Mouse (Mus musculus) stomach, embryonic 15.5 days (tissue): ENCODE measurements around the gene Mbd4. TPM values are rescaled to one million over a fixed set of nuclear protein-coding genes. Genes with fewer than 3 reads are reported as not detected.
A peak's percentile ranks its signal among the peaks of the same experiment; 100 is the strongest.
"Not testable (repeated sequence)": the region's sequence is repeated elsewhere in the genome, so short reads cannot be mapped to it uniquely, and the experiment has no call there.

Source experiments
- ATAC-seq: fragments of 200-750 bp; cut with Nextera tagmentation; 2 replicates; pipeline ENCODE4 v1.8.0; 2017; ENCODE audit warnings: low read depth, moderate number of reproducible peaks, moderate TSS enrichment; ENCODE audit not compliant: insufficient read depth, low FRiP score
- H3K27ac ChIP-seq: fragments of 300-500 bp; sonication (generic); 2 replicates; pipeline ENCODE4 v1.5.1; 2015; ENCODE audit warnings: mild to moderate bottlenecking, inconsistent platforms
- H3K27me3 ChIP-seq: fragments of 300-500 bp; sonication (generic); replicated peaks from 2 replicates; pipeline ENCODE4 v1.6.1; 2015; ENCODE audit warnings: inconsistent platforms
- H3K36me3 ChIP-seq: fragments of 300-500 bp; sonication (generic); 2 replicates; pipeline ENCODE4 v1.6.1; 2015; ENCODE audit warnings: inconsistent platforms
- H3K4me1 ChIP-seq: fragments of 300-500 bp; sonication (generic); 2 replicates; pipeline ENCODE4 v1.6.1; 2015; ENCODE audit warnings: inconsistent platforms
- H3K4me2 ChIP-seq: fragments of 300-500 bp; sonication (generic); 2 replicates; pipeline ENCODE4 v1.6.1; 2015; ENCODE audit warnings: mild to moderate bottlenecking, inconsistent platforms
- H3K4me3 ChIP-seq: fragments of 300-500 bp; sonication (generic); replicated peaks from 2 replicates; pipeline ENCODE4 v1.5.1; 2015; ENCODE audit warnings: inconsistent platforms
- H3K9ac ChIP-seq: fragments of 300-500 bp; sonication (generic); 2 replicates; pipeline ENCODE4 v1.6.1; 2015; ENCODE audit warnings: inconsistent platforms
- H3K9me3 ChIP-seq: fragments of 300-500 bp; sonication (generic); 2 replicates; pipeline ENCODE4 v1.6.1; 2016; ENCODE audit warnings: inconsistent platforms
- WGBS: fragments of 180-500 bp; shearing (Covaris S2); methylation state at CpG from one replicate; pipeline ENCODE4 v1.1.7; 2015; 5-methylcytosine and 5-hydroxymethylcytosine counted together
- polyA plus RNA-seq: library from polyadenylated mRNA; unstranded; fragments of >200 nt; fragmentation: Nextera tagmentation; extraction: Ambion mirVana; gene quantifications from 2 replicates; pipeline ENCODE4 v1.2.1, GENCODE M21; 2015

Gene Mbd4
- polyA plus RNA-seq, 1 experiment from 2014 or later = 15.4 TPM

GRCm38 (mm10) chr6:115888296-115888695, 35.1 kb upstream of the Mbd4 start:
- Histone ChIP-seq H3K27me3 (no peaks in the 10 kb centered on the region), H3K4me2 (no peak overlapping the region), H3K9ac (no peak overlapping the region), H3K4me1 (peaks cover 19% of the 10 kb centered on the region), H3K9me3 (no peaks in the 10 kb centered on the region), H3K36me3 (peaks cover 10% of the 10 kb centered on the region), H3K27ac (no peak overlapping the region), H3K4me3 (no peak overlapping the region)
- ATAC-seq = no peak
- WGBS = 98% methylated on average over 3 of the region's 3 CpGs

DNA sequence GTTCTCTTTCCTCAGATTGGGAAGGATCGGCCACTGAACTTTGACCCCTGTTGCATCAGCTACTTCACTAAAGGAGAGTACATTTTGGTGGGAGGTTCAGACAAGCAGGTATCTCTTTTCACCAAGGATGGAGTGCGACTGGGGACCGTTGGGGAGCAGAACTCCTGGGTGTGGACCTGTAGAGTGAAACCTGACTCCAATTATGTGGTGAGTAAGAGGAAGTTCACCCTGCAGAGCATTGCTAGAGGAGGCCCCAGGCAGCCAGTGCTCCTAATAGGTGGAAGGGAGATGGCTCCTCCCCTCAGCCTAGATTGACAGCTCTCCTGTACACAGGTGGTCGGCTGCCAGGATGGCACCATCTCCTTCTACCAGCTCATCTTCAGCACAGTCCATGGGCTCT, 33.7 kb upstream of the Mbd4 start:
- peaks cover 10% of the 10 kb centered on the region for H3K36me3 ChIP-seq
- no peaks in the 10 kb centered on the region for H3K9me3 ChIP-seq

GRCm38 (mm10) chr6:115884018-115884417, 30.8 kb upstream of the Mbd4 start:
- Histone ChIP-seq H3K9ac (no peak overlapping the region), H3K4me2 (no peak overlapping the region), H3K9me3 (no peaks in the 10 kb centered on the region), H3K4me1 (0 out of 2 replicates have a peak, but pooled peaks cover 3% of the 10 kb centered on the region), H3K27ac (no peak overlapping the region), H3K36me3 (peaks cover 15% of the 10 kb centered on the region), H3K27me3 (no peaks in the 10 kb centered on the region), H3K4me3 (no peak overlapping the region)
- ATAC-seq = no peak

More for the DNA sequence above, 33.7 kb upstream of the Mbd4 start:
- Histone ChIP-seq H3K4me3 (no peak overlapping the region), H3K27ac (no peak overlapping the region), H3K9ac (no peak overlapping the region), H3K27me3 (no peaks in the 10 kb centered on the region), H3K4me1 (peaks cover 17% of the 10 kb centered on the region), H3K4me2 (no peak overlapping the region)
- peak; percentile 28; the same call in 1 of the 2 replicates for ATAC-seq
- 56% methylated on average over 4 of the region's 4 CpGs for WGBS

DNA sequence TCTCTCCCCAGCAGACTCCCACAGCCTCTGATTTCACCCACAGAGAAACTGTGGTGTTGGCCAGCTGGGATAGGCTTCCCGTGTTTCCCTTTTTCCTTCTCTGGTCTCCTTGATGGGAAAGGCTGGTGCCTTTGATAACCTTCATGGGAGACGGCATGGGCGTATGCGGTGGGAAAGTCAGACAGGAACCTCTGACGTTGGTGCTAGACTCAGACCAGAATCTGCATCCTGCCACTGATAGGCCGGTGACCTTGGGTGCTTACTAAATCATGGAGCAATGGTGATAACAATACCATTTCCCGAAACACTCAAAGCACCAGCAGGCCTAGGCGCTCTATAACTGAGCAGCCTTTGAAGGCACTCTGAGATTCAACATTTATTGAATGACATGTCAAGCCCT, 27.6 kb upstream of the Mbd4 start:
- H3K4me3 ChIP-seq = no peak overlapping the region
- H3K4me2 ChIP-seq = no peak overlapping the region
- peaks cover 9% of the 10 kb centered on the region; the same call in 1 of the 2 replicates for H3K36me3 ChIP-seq
- 73% methylated on average over 8 of the region's 8 CpGs for WGBS
- H3K27ac ChIP-seq = no peak overlapping the region
- no peaks in the 10 kb centered on the region for H3K27me3 ChIP-seq
- ATAC-seq = no peak
- no peaks in the 10 kb centered on the region for H3K9me3 ChIP-seq
- H3K4me1 ChIP-seq = no peaks in the 10 kb centered on the region; the same call in 1 of the 2 replicates
- H3K9ac ChIP-seq = no peak overlapping the region

DNA sequence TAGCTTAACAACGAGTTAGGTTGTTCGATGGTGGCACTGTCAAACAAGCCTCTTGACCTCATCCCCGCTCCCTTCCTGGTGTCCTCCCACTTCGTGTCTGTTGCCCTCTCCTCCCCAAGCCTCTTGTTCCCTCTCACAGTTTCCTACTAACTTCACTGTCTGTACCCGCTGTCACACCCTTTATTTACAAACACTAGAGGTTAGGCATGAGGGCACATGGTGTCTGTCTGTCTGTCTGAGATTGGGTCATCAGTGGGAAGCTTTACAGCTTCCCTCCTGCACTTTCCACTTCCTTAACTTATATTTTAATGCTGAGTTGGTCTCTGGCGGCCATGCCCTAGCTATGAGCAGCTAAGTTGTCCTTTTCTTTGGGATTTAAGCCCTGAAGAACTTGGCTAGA, 26.6 kb upstream of the Mbd4 start:
- H3K9ac ChIP-seq = no peak overlapping the region
- no peaks in the 10 kb centered on the region for H3K27me3 ChIP-seq
- H3K27ac ChIP-seq = no peak overlapping the region
- H3K4me2 ChIP-seq = no peak overlapping the region
- no peak for ATAC-seq
- peaks cover 6% of the 10 kb centered on the region; the same call in 1 of the 2 replicates for H3K36me3 ChIP-seq
- no peak overlapping the region for H3K4me3 ChIP-seq
- WGBS = 74% methylated on average over 6 of the region's 6 CpGs
- no peaks in the 10 kb centered on the region; the same call in 1 of the 2 replicates for H3K4me1 ChIP-seq
- no peaks in the 10 kb centered on the region for H3K9me3 ChIP-seq

GRCm38 (mm10) chr6:115878694-115879093, 25.5 kb upstream of the Mbd4 start:
- ATAC-seq = no peak
- Histone ChIP-seq H3K27me3 (no peaks in the 10 kb centered on the region), H3K4me2 (no peak overlapping the region), H3K9me3 (no peaks in the 10 kb centered on the region), H3K4me1 (no peaks in the 10 kb centered on the region; the same call in 1 of the 2 replicates), H3K9ac (no peak overlapping the region), H3K27ac (peak overlapping the region; percentile 22; the same call in 1 of the 2 replicates), H3K4me3 (no peak overlapping the region), H3K36me3 (peaks cover 6% of the 10 kb centered on the region; the same call in 1 of the 2 replicates)
- WGBS = 53% methylated on average over 6 of the region's 6 CpGs

- no peak for ATAC-seq
- no peak overlapping the region for H3K4me3 ChIP-seq
- 72% methylated on average over 2 of the region's 2 CpGs for whole genome bisulfite sequencing
Measured at GRCm38 (mm10) chr6:115877239-115877638, 24.1 kb upstream of the Mbd4 start.

DNA sequence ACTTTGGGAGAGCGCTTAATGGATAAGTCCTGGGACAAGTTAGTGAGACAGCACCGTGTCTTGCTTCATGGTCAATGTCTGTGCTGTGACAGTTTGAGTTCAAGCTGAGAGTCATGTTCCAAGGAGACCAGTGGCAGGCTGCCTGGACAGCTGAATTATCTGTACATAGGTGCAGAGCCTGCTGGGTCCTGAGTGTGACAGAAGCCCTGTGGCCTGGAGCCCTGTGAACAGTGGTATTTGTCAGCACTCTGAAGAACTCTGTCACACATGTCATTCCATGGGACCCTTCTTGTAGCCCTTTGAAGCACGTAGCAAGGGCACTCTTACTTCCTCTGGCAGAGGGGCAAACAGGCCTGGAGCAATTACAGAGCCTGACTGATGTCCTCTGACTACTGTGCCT, 18.1 kb upstream of the Mbd4 start:
- not testable (repeated sequence) for H3K27ac ChIP-seq, H3K4me3 ChIP-seq, H3K9ac ChIP-seq, H3K9me3 ChIP-seq, H3K4me2 ChIP-seq, H3K4me1 ChIP-seq, ATAC-seq, H3K36me3 ChIP-seq, H3K27me3 ChIP-seq
- no CpG with 5 or more reads among the region's 3 CpGs for WGBS

More at GRCm38 (mm10) chr6:115877239-115877638, 24.1 kb upstream of the Mbd4 start:
- Histone ChIP-seq H3K36me3 (peaks cover 6% of the 10 kb centered on the region; the same call in 1 of the 2 replicates), H3K27ac (no peak overlapping the region), H3K9me3 (no peaks in the 10 kb centered on the region), H3K9ac (no peak overlapping the region), H3K4me2 (no peak overlapping the region), H3K27me3 (no peaks in the 10 kb centered on the region), H3K4me1 (no peaks in the 10 kb centered on the region; the same call in 1 of the 2 replicates)

- H3K9ac ChIP-seq = not testable (repeated sequence)
Measured at GRCm38 (mm10) chr6:115867157-115867556, 14.0 kb upstream of the Mbd4 start.

DNA sequence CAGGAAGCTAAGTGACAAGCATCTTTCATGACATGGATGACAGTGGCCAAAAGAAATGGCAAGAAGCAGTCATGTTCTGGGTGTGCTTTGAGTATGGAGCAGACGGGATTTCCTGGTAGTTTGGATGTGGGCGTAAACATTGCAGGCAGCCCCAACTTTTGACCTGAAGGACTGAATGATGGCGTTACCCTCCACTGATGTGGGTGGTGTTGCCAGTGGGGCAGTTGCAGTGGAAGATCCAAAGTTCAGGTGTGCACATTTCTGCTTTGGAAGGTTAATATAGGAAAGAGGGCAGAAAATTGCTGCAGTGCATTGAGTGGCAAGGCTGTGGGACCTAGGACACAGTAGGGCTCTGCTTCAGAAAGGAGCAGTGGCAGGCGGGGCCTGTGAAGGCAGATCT, 12.1 kb upstream of the Mbd4 start:
- Histone ChIP-seq H3K4me2 (no peak overlapping the region), H3K36me3 (no peaks in the 10 kb centered on the region), H3K4me3 (no peak overlapping the region), H3K4me1 (peaks cover 15% of the 10 kb centered on the region), H3K27ac (no peak overlapping the region), H3K27me3 (no peaks in the 10 kb centered on the region), H3K9me3 (no peaks in the 10 kb centered on the region), H3K9ac (no peak overlapping the region)
- 89% methylated on average over 4 of the region's 4 CpGs for WGBS
- ATAC-seq = no peak

More at GRCm38 (mm10) chr6:115867157-115867556, 14.0 kb upstream of the Mbd4 start:
- not testable (repeated sequence) for H3K36me3 ChIP-seq, H3K27me3 ChIP-seq, H3K27ac ChIP-seq, H3K9me3 ChIP-seq, H3K4me2 ChIP-seq, H3K4me1 ChIP-seq, ATAC-seq, H3K4me3 ChIP-seq
- no CpG with 5 or more reads among the region's 3 CpGs for WGBS

GRCm38 (mm10) chr6:115863340-115863841, 10.2 kb upstream of the Mbd4 start:
- Histone ChIP-seq H3K4me3 (no peak overlapping the region), H3K4me2 (no peak overlapping the region), H3K36me3 (no peaks in the 10 kb centered on the region), H3K27ac (peak overlapping the region; percentile 83), H3K9ac (no peak overlapping the region), H3K4me1 (peaks cover 25% of the 10 kb centered on the region), H3K27me3 (no peaks in the 10 kb centered on the region), H3K9me3 (no peaks in the 10 kb centered on the region)
- 45% methylated on average over 7 of the region's 7 CpGs for WGBS
- 0 out of 2 replicates have a peak, but pooled peaks have one; percentile 29 for ATAC-seq

GRCm38 (mm10) chr6:115860027-115860556, 6.9 kb upstream of the Mbd4 start:
- no peaks in the 10 kb centered on the region for H3K9me3 ChIP-seq
- no peak overlapping the region for H3K9ac ChIP-seq
- H3K27me3 ChIP-seq = no peaks in the 10 kb centered on the region
- no peaks in the 10 kb centered on the region for H3K36me3 ChIP-seq
- 37% methylated on average over 7 of the region's 7 CpGs for WGBS
- ATAC-seq = peak; percentile 36; the same call in 1 of the 2 replicates
- H3K4me1 ChIP-seq = peaks cover 30% of the 10 kb centered on the region
- peak overlapping the region; percentile 52; the same call in 1 of the 2 replicates for H3K27ac ChIP-seq
- H3K4me3 ChIP-seq = no peak overlapping the region
- H3K4me2 ChIP-seq = no peak overlapping the region
